Mouse (Mus musculus) thymus, postnatal 0 days (tissue): ENCODE data around the gene Pde4d. TPM values are rescaled to one million over a fixed set of nuclear protein-coding genes. Genes with fewer than 3 reads are reported as not detected.

Experiments used
- DNase-seq: peaks from one replicate; pipeline ENCODE4 v3.0.0-alpha.2; 2015; ENCODE audit warnings: low spot score
- polyA plus RNA-seq: library from polyadenylated mRNA; unstranded; fragments of >200 nt; fragmentation: Nextera tagmentation; extraction: Ambion mirVana; gene quantifications from 2 replicates; pipeline ENCODE4 v1.2.1, GENCODE M21; 2015

Pde4d gene
- polyA plus RNA-seq, 1 experiment from 2014 or later = 16.5 TPM

GRCm38 (mm10) chr13:109362340-109362739, 912.6 kb downstream of the Pde4d start:
- no peak for DNase-seq

GRCm38 (mm10) chr13:109374465-109374864, 924.7 kb downstream of the Pde4d start:
- DNase-seq = no peak

- DNase-seq = no peak
Measured at GRCm38 (mm10) chr13:109376681-109377080, 926.9 kb downstream of the Pde4d start.

DNA sequence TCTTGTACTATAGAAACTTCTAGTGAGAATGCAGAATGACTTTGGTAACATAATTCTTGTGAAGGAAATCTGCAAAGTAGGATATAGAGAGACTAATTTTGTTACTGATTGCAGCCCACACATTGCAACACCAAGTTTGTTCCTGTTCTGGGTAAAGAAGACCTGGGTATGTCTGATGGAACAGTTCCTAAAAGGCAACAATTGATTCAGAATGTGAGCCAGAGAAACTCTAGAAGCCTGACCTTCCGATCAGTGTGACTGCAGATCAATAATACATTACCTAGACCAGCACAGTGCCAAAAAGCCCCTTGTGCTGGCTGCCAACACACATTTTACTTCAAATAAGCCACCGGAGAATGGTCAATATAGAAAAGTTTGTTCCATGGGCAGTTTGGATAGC, 930.4 kb downstream of the Pde4d start:
- no peak for DNase-seq

DNA sequence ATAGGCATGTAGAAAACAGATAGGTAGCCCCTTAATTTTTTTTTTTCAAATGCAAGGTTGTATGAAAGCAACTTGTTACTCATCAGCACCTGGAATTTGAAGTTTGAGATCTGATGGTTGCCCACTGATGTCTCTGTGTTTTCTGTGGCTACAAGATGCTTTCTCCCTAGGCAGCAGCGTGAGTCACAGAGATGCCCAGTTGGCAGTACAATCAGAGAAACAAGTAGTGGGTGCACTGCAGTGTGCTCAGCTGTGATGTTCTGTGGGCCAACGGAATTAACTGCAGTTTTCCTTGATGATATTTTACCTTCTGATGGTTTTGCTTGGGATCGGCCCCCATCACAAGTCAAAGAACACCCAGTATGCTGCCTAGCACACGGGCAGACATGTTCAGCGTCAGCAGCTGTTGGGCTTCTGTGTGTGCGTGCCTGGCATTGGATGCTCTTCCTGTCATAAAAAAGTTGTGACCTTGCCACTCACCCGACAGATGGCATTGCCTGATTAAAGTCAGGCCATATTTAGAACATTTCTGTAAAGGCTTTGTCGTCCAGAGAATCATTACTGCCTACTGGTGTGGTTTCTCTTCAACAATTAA, 939.0 kb downstream of the Pde4d start:
- DNase-seq = no peak

DNA sequence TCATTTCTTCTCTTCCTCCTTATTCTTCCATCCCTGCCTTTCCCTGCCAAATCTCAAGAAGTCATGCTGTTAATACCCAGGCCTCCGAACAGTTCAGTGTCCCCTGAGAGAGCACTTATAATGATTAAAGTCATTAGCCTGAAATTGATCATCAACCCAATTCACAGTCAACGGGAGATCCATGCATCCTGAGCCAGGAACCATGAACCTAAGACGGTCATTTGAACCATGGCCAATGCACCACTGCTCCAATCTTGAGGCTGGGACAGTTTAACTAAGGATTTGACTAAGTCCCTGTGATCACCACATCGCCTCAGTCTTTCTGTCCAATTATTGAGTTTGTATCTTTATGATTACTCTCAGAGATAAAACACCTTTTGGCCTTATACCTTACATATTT, 952.6 kb downstream of the Pde4d start:
- no peak for DNase-seq

GRCm38 (mm10) chr13:109402936-109403335, 953.2 kb downstream of the Pde4d start:
- DNase-seq = no peak

DNA sequence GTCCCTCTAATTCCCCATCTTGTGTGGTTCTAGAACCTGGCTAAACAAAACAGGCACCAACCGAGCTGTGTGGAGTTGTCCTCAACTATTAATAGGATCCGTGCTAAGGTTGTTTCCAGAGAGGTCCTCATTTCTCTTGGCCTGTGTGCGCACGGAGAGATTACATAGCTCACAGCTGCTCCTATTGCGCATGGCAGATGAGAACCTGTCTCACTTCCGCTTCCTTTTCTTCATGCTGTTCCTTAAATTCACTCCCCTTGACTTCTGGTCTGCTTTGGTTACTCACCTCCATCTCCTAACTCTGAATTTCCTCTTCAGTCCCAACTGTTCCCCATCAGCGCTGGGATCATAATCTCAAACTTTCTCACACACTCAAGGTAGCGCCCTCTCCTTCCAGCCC, 956.6 kb downstream of the Pde4d start:
- no peak for DNase-seq

DNA sequence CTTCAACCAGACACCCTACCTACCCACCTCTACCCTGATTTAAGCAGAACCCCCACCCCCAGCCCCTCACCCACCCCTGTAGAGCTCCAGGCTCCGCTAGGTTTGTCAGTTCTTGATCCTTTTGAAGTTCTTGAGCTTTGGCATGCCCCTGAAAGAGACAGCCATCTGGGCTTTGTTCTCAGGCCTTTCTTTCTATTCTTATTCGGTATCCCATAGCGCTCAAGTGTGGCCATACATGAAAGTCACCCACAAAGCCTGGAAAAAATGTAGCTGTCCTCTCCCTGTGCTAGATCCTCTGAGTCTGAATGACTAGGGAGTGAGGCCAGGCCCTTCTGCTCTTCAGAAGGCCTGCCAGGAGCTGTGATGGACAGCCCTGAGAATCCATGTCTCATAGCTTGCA, 957.6 kb downstream of the Pde4d start:
- DNase-seq = no peak

DNA sequence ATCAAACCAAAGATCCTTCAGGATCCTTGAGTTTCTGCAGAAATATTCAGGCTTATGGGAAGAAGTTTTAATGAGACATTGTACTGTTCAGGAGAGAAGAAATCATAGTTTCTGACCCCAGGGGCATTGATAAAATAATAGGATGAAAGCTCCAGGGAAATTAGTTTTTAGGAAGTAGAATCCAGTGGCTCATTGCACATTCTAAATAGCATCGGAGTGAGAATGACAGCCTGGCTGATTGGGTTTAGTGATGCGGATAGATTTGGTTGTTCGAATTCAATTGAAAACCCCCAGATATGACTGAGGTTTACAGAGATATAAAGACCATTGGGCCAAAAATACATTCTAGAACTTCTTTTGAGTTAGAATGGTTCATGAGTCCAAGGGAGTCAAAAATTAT, 970.7 kb downstream of the Pde4d start:
- no peak for DNase-seq

DNA sequence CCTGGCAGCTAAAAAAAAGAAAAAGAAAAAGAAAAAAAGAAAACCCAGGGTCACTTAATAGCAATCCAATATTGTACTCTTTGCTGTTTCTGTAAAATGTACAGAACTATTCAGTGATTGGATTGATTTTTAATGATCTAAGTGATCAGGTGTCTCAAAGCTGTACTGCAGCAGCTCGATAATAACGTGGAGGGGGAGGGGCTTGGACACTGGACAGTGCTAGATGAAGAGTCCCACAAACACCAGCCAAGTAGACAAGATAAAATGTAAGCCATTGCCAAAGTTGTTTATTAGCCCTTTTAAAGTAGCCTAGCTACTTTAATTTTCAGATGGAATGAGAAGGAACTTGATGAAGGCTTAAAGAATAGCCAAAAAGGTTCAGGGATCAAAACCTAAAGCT, 975.2 kb downstream of the Pde4d start:
- no peak for DNase-seq

DNA sequence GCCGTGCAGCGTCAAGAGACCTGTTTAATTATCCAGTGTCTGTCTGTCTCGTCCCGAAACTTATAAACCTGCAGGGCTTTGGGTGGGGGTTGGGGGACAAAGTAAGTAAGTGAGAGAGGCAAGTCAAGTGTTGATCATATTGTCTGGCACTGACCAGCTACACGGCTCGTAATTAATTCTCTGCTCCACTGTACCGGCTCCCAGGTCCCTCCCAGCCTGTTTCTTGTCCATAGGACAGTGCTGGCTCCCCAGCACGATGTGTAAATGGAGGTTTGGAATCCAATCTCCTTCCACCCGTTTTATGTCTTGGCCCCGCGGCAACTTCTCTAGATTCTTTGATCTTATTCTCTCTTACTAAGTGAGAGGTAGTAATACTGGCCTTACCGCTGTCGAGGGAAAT, 975.8 kb downstream of the Pde4d start:
- no peak for DNase-seq

GRCm38 (mm10) chr13:109426058-109426457, 976.3 kb downstream of the Pde4d start:
- DNase-seq = no peak

DNA sequence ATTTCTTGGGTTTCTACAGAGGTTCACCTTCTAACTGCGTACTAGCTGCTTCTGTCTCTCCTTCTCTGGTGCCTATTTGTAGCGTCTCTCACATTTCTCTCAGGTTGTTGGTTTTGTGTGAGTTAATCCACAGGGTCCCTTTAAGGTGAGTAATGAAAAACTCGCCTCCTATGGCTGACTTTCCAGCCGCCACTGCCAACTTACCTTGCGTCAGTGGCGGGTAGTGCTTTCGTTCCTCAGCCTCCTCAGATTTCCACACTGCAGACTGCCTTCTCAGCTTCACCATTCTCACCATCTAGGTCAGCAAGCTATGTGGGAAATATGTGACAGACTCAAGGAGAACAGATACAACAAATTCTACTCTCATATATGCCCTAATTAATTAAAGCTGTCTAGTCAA, 977.8 kb downstream of the Pde4d start:
- DNase-seq = no peak

- DNase-seq = no peak
Measured at GRCm38 (mm10) chr13:109429544-109429943, 979.8 kb downstream of the Pde4d start.

GRCm38 (mm10) chr13:109437231-109437776, 987.6 kb downstream of the Pde4d start:
- no peak for DNase-seq

- DNase-seq = no peak
Measured at GRCm38 (mm10) chr13:109439436-109440161, 989.9 kb downstream of the Pde4d start.

DNA sequence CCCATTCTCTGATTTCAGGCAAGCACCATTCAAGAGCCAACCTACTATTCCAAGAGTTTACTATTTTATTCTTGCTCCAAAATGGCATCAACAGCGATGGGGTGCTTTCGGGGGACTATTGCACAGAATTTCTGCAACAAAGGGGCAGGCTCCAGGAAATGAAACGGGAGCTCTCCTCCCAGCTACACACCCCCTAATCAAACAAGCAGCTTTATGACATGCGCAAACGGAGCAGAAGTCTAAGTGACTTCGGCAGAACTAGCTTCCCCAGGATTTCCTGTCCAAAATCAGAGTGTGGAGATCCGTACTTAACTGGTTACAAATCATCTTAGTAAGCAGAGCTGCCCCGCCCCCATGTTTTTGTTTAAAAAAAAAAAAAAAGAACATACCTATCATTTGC, 990.6 kb downstream of the Pde4d start:
- peak; percentile 65 for DNase-seq

- peak; percentile 72 for DNase-seq
Measured at GRCm38 (mm10) chr13:109440881-109441280, 991.1 kb downstream of the Pde4d start.

- no peak for DNase-seq
Measured at GRCm38 (mm10) chr13:109441401-109441973, 991.7 kb downstream of the Pde4d start.

GRCm38 (mm10) chr13:109446138-109446537, 996.4 kb downstream of the Pde4d start:
- no peak for DNase-seq

DNA sequence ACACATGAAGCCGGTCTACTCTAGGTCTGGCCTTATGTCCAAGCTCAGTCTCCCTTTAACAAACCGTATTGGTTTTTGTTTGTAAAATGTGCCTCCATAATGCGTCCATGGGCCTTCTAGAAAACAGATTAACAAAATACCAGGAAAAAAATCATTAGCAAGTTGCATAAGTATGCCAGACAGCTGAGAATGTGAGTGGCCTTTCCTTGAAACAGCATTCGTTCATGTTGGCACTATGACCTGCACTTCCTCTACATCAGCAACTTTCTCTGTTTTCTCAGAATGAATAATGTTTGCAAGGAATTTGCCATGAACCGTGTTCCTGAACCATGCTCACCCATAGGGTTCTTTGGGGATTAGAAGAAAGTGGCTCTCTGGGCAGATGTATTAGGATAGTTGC, 998.4 kb downstream of the Pde4d start:
- no peak for DNase-seq

- DNase-seq = no peak
Measured at GRCm38 (mm10) chr13:109474344-109474743, 1024.6 kb downstream of the Pde4d start.
